Mouse (Mus musculus) olfactory bulb, adult 2 months (tissue): ENCODE data around the gene Ahdc1. TPM values are rescaled to one million over a fixed set of nuclear protein-coding genes. Genes with fewer than 3 reads are reported as not detected.
"Not testable (repeated sequence)": the region's sequence is repeated elsewhere in the genome, so short reads cannot be mapped to it uniquely, and the experiment has no call there.

Experiments
- H3K27ac ChIP-seq: fragments of 200-500 bp; 2 replicates; pipeline ENCODE4 v1.5.1; 2012; ENCODE audit warnings: low read depth, low read length; ENCODE audit not compliant: insufficient read depth
- H3K4me1 ChIP-seq: fragments of 200-500 bp; 2 replicates; pipeline ENCODE4 v1.6.1; 2012; ENCODE audit warnings: low read length; ENCODE audit not compliant: control insufficient read depth, insufficient read depth
- H3K4me3 ChIP-seq: fragments of 200-500 bp; 2 replicates; pipeline ENCODE4 v1.5.1; 2012; ENCODE audit warnings: mild to moderate bottlenecking, low read depth, low read length, moderate library complexity; ENCODE audit not compliant: insufficient read depth
- CTCF ChIP-seq: fragments of 200-500 bp; IDR thresholded peaks from 2 replicates; pipeline ENCODE4 v1.5.1; 2012; ENCODE audit warnings: low read depth, mild to moderate bottlenecking, low read length, moderate library complexity; ENCODE audit not compliant: insufficient read depth
- POLR2A ChIP-seq: fragments of 200-500 bp; IDR thresholded peaks from 2 replicates; pipeline ENCODE4 v1.6.1; 2012; ENCODE audit warnings: mild to moderate bottlenecking, low read depth, low read length, moderate library complexity; ENCODE audit not compliant: insufficient read depth
- WGBS: fragments of 180-500 bp; shearing (Covaris S2); methylation state at CpG from one replicate; pipeline ENCODE4 v1.1.7; 2018; 5-methylcytosine and 5-hydroxymethylcytosine counted together
- polyA plus RNA-seq: library from polyadenylated mRNA; stranded (reverse); fragments of >200 nt; gene quantifications from 2 replicates; pipeline ENCODE4 v1.2.4, GENCODE M21; 2012; ENCODE audit warnings: low replicate concordance; ENCODE audit not compliant: missing spikeins, insufficient read depth, insufficient read length

Gene Ahdc1
- polyA plus RNA-seq, 1 experiment: not detected

GRCm38 (mm10) chr4:132983664-132984512, 27.2 kb upstream of the Ahdc1 start:
- Histone ChIP-seq H3K4me1 (peaks cover 6% of the 10 kb centered on the region), H3K4me3 (no peak overlapping the region), H3K27ac (peak overlapping the region; percentile 47; the same call in 1 of the 2 replicates)
- TF ChIP-seq POLR2A (no peak), CTCF (no peak)
- WGBS: 65% methylated on average over 7 of the region's 7 CpGs

GRCm38 (mm10) chr4:132988581-132989355, 22.3 kb upstream of the Ahdc1 start:
- WGBS: 87% methylated on average over 6 of the region's 6 CpGs
- TF ChIP-seq CTCF: no peak
- no peak for TF ChIP-seq POLR2A

DNA sequence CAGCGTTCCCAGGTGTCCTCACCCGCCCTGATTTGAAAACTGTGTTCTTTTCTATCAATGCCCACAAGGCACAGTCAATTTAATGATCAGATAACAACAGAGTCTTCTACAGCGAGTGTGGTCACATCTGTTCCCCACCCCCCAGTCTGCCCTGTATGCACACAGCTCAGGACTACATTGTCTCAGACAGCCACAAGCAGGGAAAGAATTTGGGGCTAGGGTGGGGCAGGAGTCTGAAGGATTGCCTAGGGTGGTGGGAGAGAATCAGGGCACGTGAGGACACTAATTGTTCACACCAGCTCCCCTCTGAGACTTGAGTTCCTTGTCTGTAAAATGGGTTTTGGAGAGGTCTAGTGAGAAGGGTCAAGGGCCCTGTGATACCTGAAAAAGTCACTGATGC, 17.5 kb upstream of the Ahdc1 start:
- TF ChIP-seq CTCF (no peak), POLR2A (no peak)
- Histone ChIP-seq H3K4me3 (no peak overlapping the region), H3K27ac (no peak overlapping the region), H3K4me1 (no peaks in the 10 kb centered on the region)
- 79% methylated on average over 4 of the region's 4 CpGs for WGBS

More at GRCm38 (mm10) chr4:132988581-132989355, 22.3 kb upstream of the Ahdc1 start:
- Histone ChIP-seq H3K27ac (no peak overlapping the region), H3K4me1 (peaks cover 6% of the 10 kb centered on the region), H3K4me3 (no peak overlapping the region)

DNA sequence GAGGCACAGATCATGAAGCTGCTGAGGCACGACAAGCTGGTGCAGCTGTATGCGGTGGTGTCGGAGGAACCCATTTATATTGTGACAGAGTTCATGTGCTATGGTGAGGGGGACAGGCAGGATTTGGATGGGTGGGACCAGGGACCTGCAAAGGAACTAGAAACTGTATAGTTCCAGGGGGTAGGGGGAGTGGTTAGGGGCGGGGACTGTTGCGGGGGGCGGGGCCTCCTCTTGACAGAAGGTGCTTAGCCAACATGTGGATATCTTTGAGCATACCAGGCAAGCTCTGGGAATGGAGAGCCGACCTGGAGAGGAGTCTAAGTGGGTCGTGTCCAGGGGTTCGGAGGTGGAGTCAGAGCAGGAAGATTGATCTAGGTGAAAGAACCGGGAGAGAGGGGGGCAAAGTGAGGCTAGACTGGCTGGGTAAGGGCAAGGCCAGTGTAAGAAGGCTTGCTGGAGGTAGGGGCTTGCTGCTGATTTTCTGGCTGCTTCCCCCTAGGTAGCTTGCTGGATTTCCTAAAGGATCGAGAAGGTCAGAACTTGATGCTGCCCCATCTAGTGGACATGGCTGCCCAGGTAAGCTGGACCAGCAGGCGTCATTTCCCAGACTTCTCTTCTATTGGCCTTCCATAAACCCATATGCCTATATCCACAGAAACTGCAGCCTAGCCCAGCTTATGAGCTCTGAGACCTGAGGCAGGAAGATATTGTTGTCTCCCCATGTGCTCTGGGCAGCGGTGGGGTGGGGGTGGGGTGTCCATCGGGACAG, 13.4 kb upstream of the Ahdc1 start:
- no peak for TF ChIP-seq POLR2A
- TF ChIP-seq CTCF: no peak
- Histone ChIP-seq H3K4me3 (no peak overlapping the region), H3K27ac (no peak overlapping the region), H3K4me1 (no peaks in the 10 kb centered on the region)
- 55% methylated on average over 14 of the region's 14 CpGs for WGBS

DNA sequence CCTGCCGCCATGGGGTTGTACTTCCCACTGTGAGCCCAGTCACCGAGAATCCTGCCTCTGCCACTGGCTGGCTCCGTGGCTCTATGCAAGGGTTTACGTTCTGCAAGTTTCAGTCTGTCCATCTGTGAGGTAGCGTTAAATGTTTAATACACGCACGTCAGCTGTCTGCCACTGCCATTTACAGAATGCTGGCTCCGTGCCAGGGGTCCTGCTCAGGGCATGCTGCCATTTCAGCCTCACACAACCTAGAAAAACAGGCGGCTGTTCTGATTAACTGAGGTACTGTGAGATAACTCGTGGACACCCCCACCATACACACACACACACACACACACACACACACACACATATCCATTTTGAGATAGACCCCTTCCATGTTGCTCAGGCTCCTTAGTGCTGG, 8.2 kb upstream of the Ahdc1 start:
- Histone ChIP-seq H3K27ac (no peak overlapping the region), H3K4me1 (peaks cover 6% of the 10 kb centered on the region; the same call in 1 of the 2 replicates), H3K4me3 (no peak overlapping the region)
- WGBS: 54% methylated on average over 10 of the region's 10 CpGs
- no peak for TF ChIP-seq CTCF
- no peak for TF ChIP-seq POLR2A

DNA sequence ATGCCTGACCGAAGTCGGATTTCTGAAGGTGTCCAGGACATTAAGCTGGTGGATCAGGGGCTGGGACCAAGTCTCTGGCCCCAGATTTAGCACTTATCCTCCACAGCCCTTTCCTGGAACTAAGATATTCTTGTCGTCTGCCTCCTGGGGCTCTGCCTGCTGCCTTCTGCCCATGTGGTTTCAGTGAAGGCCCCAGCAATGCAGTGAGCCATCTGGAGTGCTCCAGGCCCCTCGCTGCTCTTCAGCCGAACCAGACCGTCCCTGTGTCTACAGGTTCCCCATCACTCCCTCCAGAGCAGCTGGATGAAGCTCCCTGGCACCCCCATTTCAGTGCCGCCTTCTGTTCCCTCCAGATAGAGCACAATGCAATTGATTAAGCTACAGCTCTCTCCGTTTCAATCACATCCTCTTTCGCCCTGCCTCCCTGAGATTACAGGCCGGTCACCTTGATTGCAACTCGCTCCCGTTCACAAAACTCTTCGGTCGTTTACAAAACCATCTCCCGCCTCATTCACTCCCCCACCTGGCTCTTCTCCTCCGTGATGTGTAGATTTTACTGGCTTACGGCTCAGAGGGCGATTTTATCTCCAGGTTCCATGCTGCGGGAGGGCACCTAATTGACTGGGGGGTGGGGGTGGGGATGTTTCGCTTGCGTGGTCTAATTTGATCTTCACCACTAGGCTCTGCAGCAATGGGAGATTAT, 7.6 kb upstream of the Ahdc1 start:
- H3K27ac ChIP-seq: no peak overlapping the region
- TF ChIP-seq POLR2A (no peak), CTCF (no peak)
- peaks cover 6% of the 10 kb centered on the region; the same call in 1 of the 2 replicates for H3K4me1 ChIP-seq
- no peak overlapping the region for H3K4me3 ChIP-seq
- 71% methylated on average over 21 of the region's 21 CpGs for WGBS

GRCm38 (mm10) chr4:133005233-133005632, 5.8 kb upstream of the Ahdc1 start:
- Histone ChIP-seq H3K4me3 (no peak overlapping the region), H3K27ac (no peak overlapping the region), H3K4me1 (peaks cover 6% of the 10 kb centered on the region; the same call in 1 of the 2 replicates)
- no peak for TF ChIP-seq POLR2A
- 0 out of 2 replicates have a peak, but pooled peaks have one; percentile 11 for TF ChIP-seq CTCF
- WGBS: 5% methylated on average over 3 of the region's 3 CpGs

- peaks cover 11% of the 10 kb centered on the region; the same call in 1 of the 2 replicates for H3K4me1 ChIP-seq
- 56% methylated on average over 6 of the region's 6 CpGs for WGBS
- H3K27ac ChIP-seq, H3K4me3 ChIP-seq: not testable (repeated sequence)
Observed at GRCm38 (mm10) chr4:133005885-133006451, 5.1 kb upstream of the Ahdc1 start.
